Mouse (Mus musculus): ENCODE measurements around the gene Xrcc4. TPM values are rescaled to one million over a fixed set of nuclear protein-coding genes. Genes with fewer than 3 reads are reported as not detected.
A peak's percentile ranks its signal among the peaks of the same experiment; 100 is the strongest.

The Xrcc4 gene
- polyA plus RNA-seq, 1 experiment from 2014 or later: 15.7 TPM

DNA sequence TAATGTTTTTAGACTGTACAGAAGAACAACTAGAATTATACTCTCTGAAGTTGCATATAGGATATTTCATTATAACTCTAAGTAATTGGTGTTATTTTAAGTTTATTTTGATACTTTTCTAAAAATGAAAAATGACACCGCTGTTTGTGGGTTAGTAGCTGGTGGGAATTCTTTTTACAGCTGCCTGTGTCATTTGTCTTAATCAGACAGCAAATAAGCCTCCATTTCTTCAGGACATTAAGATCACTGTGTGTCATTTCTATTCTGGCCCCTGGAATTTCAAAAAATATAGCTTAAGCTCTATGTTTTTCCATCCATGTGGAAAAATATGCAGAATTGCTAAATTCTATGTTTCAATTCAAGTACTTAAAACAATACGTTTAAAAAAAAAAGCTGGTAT is 287.5 kb downstream of the Xrcc4 start:
- Histone ChIP-seq H3K4me2 (replicated peaks) (no peak overlapping the region), H3K4me3 (replicated peaks; ENCODE audit: low read length) (no peak overlapping the region), H3K4me1 (replicated peaks; ENCODE audit: control insufficient read depth, insufficient read depth, low read length) (peaks cover 6% of the 10 kb centered on the region; the same call in 1 of the 2 replicates), H3K9ac (no peak overlapping the region), H3K27me3 (ENCODE audit: control insufficient read depth, insufficient read depth, low read length) (no peaks in the 10 kb centered on the region), H3K9me3 (ENCODE audit: control insufficient read depth, low read length) (no peaks in the 10 kb centered on the region), H3K36me3 (replicated peaks; ENCODE audit: control insufficient read depth, insufficient read depth) (no peaks in the 10 kb centered on the region), H3K27ac (no peak overlapping the region)
- 73% methylated on average over 2 of the region's 2 CpGs for WGBS
- no peak for ATAC-seq (ENCODE audit: low FRiP score)
- DNase-seq (ENCODE audit: low spot score): no peak

- Histone ChIP-seq H3K27me3 (ENCODE audit: control insufficient read depth, insufficient read depth, low read length) (no peaks in the 10 kb centered on the region), H3K36me3 (replicated peaks; ENCODE audit: control insufficient read depth, insufficient read depth) (no peaks in the 10 kb centered on the region), H3K4me2 (replicated peaks) (no peak overlapping the region), H3K9me3 (ENCODE audit: control insufficient read depth, low read length) (no peaks in the 10 kb centered on the region), H3K27ac (0 out of 2 replicates have a peak overlapping the region, but pooled peaks have one; percentile 9), H3K9ac (no peak overlapping the region), H3K4me1 (replicated peaks; ENCODE audit: control insufficient read depth, insufficient read depth, low read length) (peaks cover 6% of the 10 kb centered on the region; the same call in 1 of the 2 replicates), H3K4me3 (replicated peaks; ENCODE audit: low read length) (no peak overlapping the region)
- whole genome bisulfite sequencing: 19% methylated on average over 3 of the region's 3 CpGs
- DNase-seq (ENCODE audit: low spot score) (peak; percentile 58), ATAC-seq (ENCODE audit: low FRiP score) (peak; percentile 93)
These were observed 291.7 kb downstream of the Xrcc4 start for GRCm38 (mm10) chr13:89797721-89798120.

- Histone ChIP-seq H3K27me3 (ENCODE audit: control insufficient read depth, insufficient read depth, low read length) (no peaks in the 10 kb centered on the region), H3K27ac (no peak overlapping the region), H3K36me3 (replicated peaks; ENCODE audit: control insufficient read depth, insufficient read depth) (no peaks in the 10 kb centered on the region), H3K4me2 (replicated peaks) (no peak overlapping the region), H3K9ac (no peak overlapping the region), H3K9me3 (ENCODE audit: control insufficient read depth, low read length) (no peaks in the 10 kb centered on the region), H3K4me1 (replicated peaks; ENCODE audit: control insufficient read depth, insufficient read depth, low read length) (no peaks in the 10 kb centered on the region), H3K4me3 (replicated peaks; ENCODE audit: low read length) (no peak overlapping the region)
- ATAC-seq (ENCODE audit: low FRiP score): no peak
- WGBS: 59% methylated on average over 5 of the region's 5 CpGs
- no peak for DNase-seq (ENCODE audit: low spot score)
These were observed 297.9 kb downstream of the Xrcc4 start for GRCm38 (mm10) chr13:89791475-89791874.

- WGBS: 75% methylated on average over 2 of the region's 2 CpGs
- no peak for DNase-seq (ENCODE audit: low spot score)
- no peak for ATAC-seq (ENCODE audit: low FRiP score)
- Histone ChIP-seq H3K4me3 (replicated peaks; ENCODE audit: low read length) (no peak overlapping the region), H3K4me1 (replicated peaks; ENCODE audit: control insufficient read depth, insufficient read depth, low read length) (no peaks in the 10 kb centered on the region), H3K9me3 (ENCODE audit: control insufficient read depth, low read length) (no peaks in the 10 kb centered on the region), H3K36me3 (replicated peaks; ENCODE audit: control insufficient read depth, insufficient read depth) (no peaks in the 10 kb centered on the region), H3K9ac (no peak overlapping the region), H3K27ac (no peak overlapping the region), H3K4me2 (replicated peaks) (no peak overlapping the region), H3K27me3 (ENCODE audit: control insufficient read depth, insufficient read depth, low read length) (no peaks in the 10 kb centered on the region)
These were observed 306.5 kb downstream of the Xrcc4 start for GRCm38 (mm10) chr13:89782886-89783285.

- DNase-seq (ENCODE audit: low spot score) (no peak), ATAC-seq (ENCODE audit: low FRiP score) (no peak)
- H3K9ac ChIP-seq: no peak overlapping the region
- no peaks in the 10 kb centered on the region for H3K36me3 ChIP-seq (replicated peaks; ENCODE audit: control insufficient read depth, insufficient read depth)
- WGBS: 45% methylated on average over 3 of the region's 3 CpGs
- no peaks in the 10 kb centered on the region for H3K9me3 ChIP-seq (ENCODE audit: control insufficient read depth, low read length)
- no peak overlapping the region for H3K4me2 ChIP-seq (replicated peaks)
- H3K27ac ChIP-seq: no peak overlapping the region
- H3K4me3 ChIP-seq (replicated peaks; ENCODE audit: low read length): no peak overlapping the region
- no peaks in the 10 kb centered on the region for H3K27me3 ChIP-seq (ENCODE audit: control insufficient read depth, insufficient read depth, low read length)
- H3K4me1 ChIP-seq (replicated peaks; ENCODE audit: control insufficient read depth, insufficient read depth, low read length): no peaks in the 10 kb centered on the region
These were observed 309.1 kb downstream of the Xrcc4 start for GRCm38 (mm10) chr13:89780276-89780675.

DNA sequence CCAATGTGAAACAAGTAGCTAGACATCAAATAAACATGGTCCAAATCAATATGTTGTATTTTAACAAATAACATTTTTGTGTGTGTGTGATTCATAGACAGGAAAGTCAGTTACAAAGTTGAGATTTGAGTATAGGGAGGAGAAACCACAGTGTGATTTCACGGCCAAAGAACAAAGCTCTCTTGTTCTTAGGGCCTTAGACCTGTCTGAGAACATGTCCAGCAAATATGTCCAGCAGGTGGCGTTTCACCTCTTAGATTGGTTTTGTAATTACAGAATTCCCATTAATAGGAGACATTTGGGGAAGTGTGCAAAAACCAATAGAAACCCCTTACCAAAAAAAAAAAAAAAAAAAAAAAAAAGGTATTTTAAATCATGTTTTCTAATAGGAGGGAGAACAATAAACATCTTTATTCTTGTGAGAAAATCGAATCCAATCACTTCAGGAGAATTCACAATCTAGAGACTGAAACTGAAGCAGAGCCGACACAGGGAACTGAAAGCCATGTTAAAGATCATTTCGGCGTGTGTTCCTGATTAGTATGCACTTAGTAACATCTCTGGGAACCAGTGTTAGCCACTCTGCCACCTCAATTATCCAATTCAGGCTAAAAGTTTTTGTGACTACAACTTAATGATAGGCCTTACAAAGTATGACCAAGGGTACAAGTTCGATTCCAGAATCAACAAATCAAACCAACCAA is 310.0 kb downstream of the Xrcc4 start:
- DNase-seq (ENCODE audit: low spot score): peak; percentile 85
- H3K4me2 ChIP-seq (replicated peaks): no peak overlapping the region
- ATAC-seq (ENCODE audit: low FRiP score): no peak
- no peaks in the 10 kb centered on the region for H3K4me1 ChIP-seq (replicated peaks; ENCODE audit: control insufficient read depth, insufficient read depth, low read length)
- H3K27ac ChIP-seq: no peak overlapping the region
- no peaks in the 10 kb centered on the region for H3K27me3 ChIP-seq (ENCODE audit: control insufficient read depth, insufficient read depth, low read length)
- no peaks in the 10 kb centered on the region for H3K36me3 ChIP-seq (replicated peaks; ENCODE audit: control insufficient read depth, insufficient read depth)
- no peak overlapping the region for H3K4me3 ChIP-seq (replicated peaks; ENCODE audit: low read length)
- H3K9me3 ChIP-seq (ENCODE audit: control insufficient read depth, low read length): no peaks in the 10 kb centered on the region
- no peak overlapping the region for H3K9ac ChIP-seq
- WGBS: 65% methylated on average over 7 of the region's 7 CpGs

DNA sequence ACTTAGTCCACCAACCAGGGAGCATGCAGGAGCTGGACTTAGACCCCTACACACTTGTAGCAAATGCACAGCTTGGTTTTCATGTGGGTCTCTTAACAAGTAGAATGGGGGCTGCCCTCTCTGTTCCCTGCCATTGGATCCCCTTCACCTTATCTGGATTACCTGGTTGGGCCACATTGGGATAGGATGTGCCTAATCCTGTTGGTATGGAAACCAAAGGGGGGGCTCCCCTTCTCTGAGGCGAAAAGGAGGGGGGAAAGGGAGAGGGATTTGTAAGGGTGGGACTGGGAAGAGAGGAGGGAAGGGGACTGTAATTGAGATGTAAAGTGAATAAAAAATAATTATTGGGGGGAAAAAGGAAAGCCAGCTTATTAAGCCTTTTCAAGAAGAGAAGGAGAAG is 311.6 kb downstream of the Xrcc4 start:
- ATAC-seq (ENCODE audit: low FRiP score) (no peak), DNase-seq (ENCODE audit: low spot score) (no peak)
- Histone ChIP-seq H3K4me3 (replicated peaks; ENCODE audit: low read length) (no peak overlapping the region), H3K36me3 (replicated peaks; ENCODE audit: control insufficient read depth, insufficient read depth) (no peaks in the 10 kb centered on the region), H3K4me1 (replicated peaks; ENCODE audit: control insufficient read depth, insufficient read depth, low read length) (no peaks in the 10 kb centered on the region), H3K27me3 (ENCODE audit: control insufficient read depth, insufficient read depth, low read length) (no peaks in the 10 kb centered on the region), H3K9me3 (ENCODE audit: control insufficient read depth, low read length) (no peaks in the 10 kb centered on the region), H3K27ac (no peak overlapping the region), H3K4me2 (replicated peaks) (no peak overlapping the region), H3K9ac (no peak overlapping the region)
- WGBS: 55% methylated on average over 1 of the region's 1 CpGs

- no peak for DNase-seq (ENCODE audit: low spot score)
- 97% methylated on average over 1 of the region's 1 CpGs for WGBS
These were observed 312.3 kb downstream of the Xrcc4 start for GRCm38 (mm10) chr13:89777146-89777545.

DNA sequence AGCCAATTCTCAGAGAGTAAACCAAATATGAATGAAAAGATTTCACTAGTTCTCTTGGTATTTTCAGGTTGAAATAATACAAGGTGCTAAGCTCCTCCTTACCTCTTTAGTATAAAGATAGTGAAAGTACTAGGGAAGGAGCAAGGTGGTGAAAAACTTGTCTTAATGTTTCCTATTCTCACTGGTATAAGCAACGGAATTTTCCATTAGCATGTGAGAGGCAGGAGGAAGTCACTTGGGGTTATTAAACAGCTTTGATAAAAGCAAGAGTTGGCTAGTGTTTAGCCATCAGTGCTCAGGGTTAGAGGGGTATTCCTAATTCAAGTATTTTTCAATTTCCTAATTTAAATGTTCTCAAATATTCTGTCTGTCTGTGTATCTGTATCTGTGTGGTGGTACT is 322.9 kb downstream of the Xrcc4 start:
- no peak overlapping the region for H3K9ac ChIP-seq
- DNase-seq (ENCODE audit: low spot score) (no peak), ATAC-seq (ENCODE audit: low FRiP score) (no peak)
- no peaks in the 10 kb centered on the region for H3K4me1 ChIP-seq (replicated peaks; ENCODE audit: control insufficient read depth, insufficient read depth, low read length)
- no peaks in the 10 kb centered on the region for H3K36me3 ChIP-seq (replicated peaks; ENCODE audit: control insufficient read depth, insufficient read depth)
- no peaks in the 10 kb centered on the region for H3K27me3 ChIP-seq (ENCODE audit: control insufficient read depth, insufficient read depth, low read length)
- H3K4me2 ChIP-seq (replicated peaks): no peak overlapping the region
- H3K27ac ChIP-seq: no peak overlapping the region
- WGBS: 83% methylated on average over 1 of the region's 1 CpGs
- no peak overlapping the region for H3K4me3 ChIP-seq (replicated peaks; ENCODE audit: low read length)
- H3K9me3 ChIP-seq (ENCODE audit: control insufficient read depth, low read length): no peaks in the 10 kb centered on the region

More at GRCm38 (mm10) chr13:89777146-89777545, 312.3 kb downstream of the Xrcc4 start:
- H3K9me3 ChIP-seq (ENCODE audit: control insufficient read depth, low read length): no peaks in the 10 kb centered on the region
- no peaks in the 10 kb centered on the region for H3K36me3 ChIP-seq (replicated peaks; ENCODE audit: control insufficient read depth, insufficient read depth)
- ATAC-seq (ENCODE audit: low FRiP score): no peak
- H3K27me3 ChIP-seq (ENCODE audit: control insufficient read depth, insufficient read depth, low read length): no peaks in the 10 kb centered on the region
- no peak overlapping the region for H3K4me2 ChIP-seq (replicated peaks)
- no peak overlapping the region for H3K9ac ChIP-seq
- no peak overlapping the region for H3K4me3 ChIP-seq (replicated peaks; ENCODE audit: low read length)
- H3K4me1 ChIP-seq (replicated peaks; ENCODE audit: control insufficient read depth, insufficient read depth, low read length): no peaks in the 10 kb centered on the region
- no peak overlapping the region for H3K27ac ChIP-seq

GRCm38 (mm10) chr13:89765966-89766365 is 323.4 kb downstream of the Xrcc4 start:
- 97% methylated on average over 3 of the region's 3 CpGs for WGBS

More at GRCm38 (mm10) chr13:89765966-89766365, 323.4 kb downstream of the Xrcc4 start:
- DNase-seq (ENCODE audit: low spot score) (no peak), ATAC-seq (ENCODE audit: low FRiP score) (no peak)
- H3K4me2 ChIP-seq (replicated peaks): no peak overlapping the region
- H3K4me3 ChIP-seq (replicated peaks; ENCODE audit: low read length): no peak overlapping the region
- no peaks in the 10 kb centered on the region for H3K36me3 ChIP-seq (replicated peaks; ENCODE audit: control insufficient read depth, insufficient read depth)
- H3K27me3 ChIP-seq (ENCODE audit: control insufficient read depth, insufficient read depth, low read length): no peaks in the 10 kb centered on the region
- H3K9ac ChIP-seq: no peak overlapping the region
- no peak overlapping the region for H3K27ac ChIP-seq
- no peaks in the 10 kb centered on the region for H3K9me3 ChIP-seq (ENCODE audit: control insufficient read depth, low read length)
- H3K4me1 ChIP-seq (replicated peaks; ENCODE audit: control insufficient read depth, insufficient read depth, low read length): no peaks in the 10 kb centered on the region

All from hindbrain, embryonic 14.5 days (tissue).